Mouse (Mus musculus): ENCODE measurements at regions not wholly inside any gene's neighbourhood (a gene's known extent, or its start where the extent isn't known, plus 50 kb on each side); places are given as distances from the start of the nearest gene placed in this dataset.

- DNase-seq (ENCODE audit: low read depth, low spot score): peak; percentile 97
These were observed 406.2 kb upstream of the Ndn start for GRCm38 (mm10) chr7:61939971-61940705.

GRCm38 (mm10) chr7:61982203-61982932 is 364.0 kb upstream of the Ndn start:
- DNase-seq (ENCODE audit: low read depth, low spot score): peak; percentile 96

- DNase-seq (ENCODE audit: low read depth, low spot score): no peak
These were observed 319.7 kb upstream of the Ndn start for GRCm38 (mm10) chr7:62026635-62027034.

GRCm38 (mm10) chr7:62045743-62046451 is 300.5 kb upstream of the Ndn start:
- peak; percentile 57 for DNase-seq (ENCODE audit: low read depth, low spot score)

GRCm38 (mm10) chr7:62046452-62046809 is 299.9 kb upstream of the Ndn start:
- peak; percentile 20 for DNase-seq (ENCODE audit: low read depth, low spot score)

- DNase-seq (ENCODE audit: low read depth, low spot score): peak; percentile 87
These were observed 267.8 kb upstream of the Ndn start for GRCm38 (mm10) chr7:62078607-62079006.

GRCm38 (mm10) chr7:62085120-62085849 is 261.1 kb upstream of the Ndn start:
- DNase-seq (ENCODE audit: low read depth, low spot score): peak; percentile 69

Measured in brain, adult 2 months (tissue).